Mouse (Mus musculus) heart, adult 2 months (tissue): Measurements from ENCODE around the gene Trappc3. TPM values are rescaled to one million over a fixed set of nuclear protein-coding genes. Genes with fewer than 3 reads are reported as not detected.

Experiments
- DNase-seq, 2 experiments: peaks; one replicate each; pipeline ENCODE4 v3.0.0; 2021
- H3K27ac ChIP-seq: fragments of 200-600 bp; 2 replicates; pipeline ENCODE4 v1.8.1; 2022
- H3K27me3 ChIP-seq: fragments of 200-500 bp; 2 replicates; pipeline ENCODE4 v1.6.1; 2012; ENCODE audit warnings: mild to moderate bottlenecking, low read length, inconsistent platforms, mixed read lengths; ENCODE audit not compliant: control insufficient read depth, insufficient read depth
- H3K36me3 ChIP-seq: fragments of 200-500 bp; 2 replicates; pipeline ENCODE4 v1.6.1; 2012; ENCODE audit warnings: low read length, inconsistent platforms; ENCODE audit not compliant: control insufficient read depth, insufficient read depth
- H3K4me1 ChIP-seq: fragments of 200-500 bp; 2 replicates; pipeline ENCODE4 v1.6.1; 2011; ENCODE audit warnings: low read length; ENCODE audit not compliant: control insufficient read depth, insufficient read depth
- H3K4me3 ChIP-seq: fragments of 200-600 bp; 2 replicates; pipeline ENCODE4 v1.8.1; 2022
- H3K79me2 ChIP-seq: fragments of 200-500 bp; replicated peaks from 2 replicates; pipeline ENCODE4 v1.6.1; 2012; ENCODE audit warnings: mild to moderate bottlenecking, inconsistent platforms, low read length, moderate library complexity, mixed read lengths; ENCODE audit not compliant: control insufficient read depth, insufficient read depth
- H3K9ac ChIP-seq: fragments of 200-500 bp; 2 replicates; pipeline ENCODE4 v1.6.1; 2012; ENCODE audit warnings: low read depth, mild to moderate bottlenecking, control low read depth, inconsistent platforms, low read length, mixed read lengths
- CTCF ChIP-seq: fragments of 200-600 bp; IDR thresholded peaks from 2 replicates; pipeline ENCODE4 v1.8.1; 2022; ENCODE audit warnings: antibody characterized with exemption, mild to moderate bottlenecking, moderate library complexity
- EP300 ChIP-seq: fragments of 200-500 bp; IDR thresholded peaks from 2 replicates; pipeline ENCODE4 v1.6.1; 2011; ENCODE audit warnings: low read depth, low read length, control low read depth; ENCODE audit not compliant: insufficient read depth
- POLR2A ChIP-seq: fragments of 200-500 bp; IDR thresholded peaks from 2 replicates; pipeline ENCODE4 v1.6.1; 2011; ENCODE audit warnings: mild to moderate bottlenecking, low read depth, low read length, control low read depth; ENCODE audit not compliant: insufficient read depth
- WGBS: fragments of 180-500 bp; shearing (Covaris S2); methylation state at CpG from one replicate; pipeline ENCODE4 v1.1.7; 2018; 5-methylcytosine and 5-hydroxymethylcytosine counted together
- intact Hi-C: fragments of 180-260 bp; cut with DNase I; formaldehyde crosslinking; loops from one replicate; pipeline ENCODE4 v1.15.1; 2025
- polyA plus RNA-seq: library from polyadenylated mRNA; depleted of rRNA; stranded (reverse); fragments of >200 nt; gene quantifications from 2 replicates; pipeline ENCODE4 v1.2.3, GENCODE M21; 2012
- total RNA-seq, 2 experiments: library from RNA; stranded (reverse); gene quantifications; 2 replicates each; pipeline ENCODE4 v1.2.3; 2021

Trappc3 gene
- total and polyA plus RNA-seq, 3 experiments, result 41.0 to 49.5 (median 46.3) TPM

GRCm38 (mm10) chr4:126288085-126288666 is 26.1 kb downstream of the Trappc3 start:
- Histone ChIP-seq H3K4me3 (no peak overlapping the region), H3K9ac (no peak overlapping the region), H3K4me1 (peaks cover 3% of the 10 kb centered on the region), H3K36me3 (no peaks in the 10 kb centered on the region), H3K79me2 (no peaks in the 10 kb centered on the region), H3K27me3 (peaks cover 5% of the 10 kb centered on the region), H3K27ac (no peak overlapping the region)
- intact Hi-C loops, result no loop called here
- no peak for TF ChIP-seq EP300
- no peak for TF ChIP-seq POLR2A
- no peak for TF ChIP-seq CTCF
- WGBS, result 39% methylated on average over 17 of the region's 17 CpGs
- DNase-seq, result no peak

- H3K27me3 ChIP-seq, result peaks cover 5% of the 10 kb centered on the region
- no peak overlapping the region for H3K4me3 ChIP-seq
- H3K27ac ChIP-seq, result no peak overlapping the region
- no peaks in the 10 kb centered on the region for H3K36me3 ChIP-seq
- H3K79me2 ChIP-seq, result no peaks in the 10 kb centered on the region
- intact Hi-C loops, result no loop called here
- no peak for DNase-seq
- peaks cover 3% of the 10 kb centered on the region for H3K4me1 ChIP-seq
- H3K9ac ChIP-seq, result no peak overlapping the region
- TF ChIP-seq EP300 (no peak), CTCF (no peak), POLR2A (no peak)
- WGBS, result 87% methylated on average over 8 of the region's 8 CpGs
Observed at GRCm38 (mm10) chr4:126290314-126290713, 28.2 kb downstream of the Trappc3 start.

- Histone ChIP-seq H3K4me3 (no peak overlapping the region), H3K27me3 (peaks cover 3% of the 10 kb centered on the region), H3K9ac (no peak overlapping the region), H3K79me2 (no peaks in the 10 kb centered on the region), H3K27ac (no peak overlapping the region), H3K4me1 (peaks cover 2% of the 10 kb centered on the region), H3K36me3 (no peaks in the 10 kb centered on the region)
- no peak for DNase-seq
- intact Hi-C loops, result no loop called here
- WGBS, result 44% methylated on average over 13 of the region's 13 CpGs
- no peak for TF ChIP-seq POLR2A
- TF ChIP-seq EP300, result no peak
- no peak for TF ChIP-seq CTCF
Observed at GRCm38 (mm10) chr4:126291196-126291595, 29.1 kb downstream of the Trappc3 start.

- intact Hi-C loops, result no loop called here
- Histone ChIP-seq H3K79me2 (no peaks in the 10 kb centered on the region), H3K9ac (no peak overlapping the region), H3K27ac (no peak overlapping the region), H3K4me3 (no peak overlapping the region), H3K36me3 (no peaks in the 10 kb centered on the region), H3K4me1 (peaks cover 6% of the 10 kb centered on the region), H3K27me3 (no peaks in the 10 kb centered on the region)
- TF ChIP-seq POLR2A, result no peak
- no peak for TF ChIP-seq EP300
- WGBS, result 80% methylated on average over 6 of the region's 6 CpGs
- no peak for DNase-seq
Observed at GRCm38 (mm10) chr4:126295152-126295551, 33.0 kb downstream of the Trappc3 start.

- H3K27me3 ChIP-seq, result no peaks in the 10 kb centered on the region; the same call in 1 of the 2 replicates
- TF ChIP-seq CTCF, result no peak
- no peak for TF ChIP-seq EP300
- no peak for TF ChIP-seq POLR2A
- no peak overlapping the region for H3K4me3 ChIP-seq
- no peak overlapping the region for H3K27ac ChIP-seq
- intact Hi-C loops, result no loop called here
- peaks cover 6% of the 10 kb centered on the region for H3K4me1 ChIP-seq
- no peaks in the 10 kb centered on the region for H3K36me3 ChIP-seq
- no peaks in the 10 kb centered on the region for H3K79me2 ChIP-seq
- no peak overlapping the region for H3K9ac ChIP-seq
- DNase-seq, result no peak
- WGBS, result 62% methylated on average over 4 of the region's 4 CpGs
Observed at GRCm38 (mm10) chr4:126295937-126296336, 33.8 kb downstream of the Trappc3 start.

- Histone ChIP-seq H3K27ac (peak overlapping the region; percentile 48), H3K4me3 (peak overlapping the region; percentile 48), H3K36me3 (no peaks in the 10 kb centered on the region), H3K9ac (peak overlapping the region; percentile 76), H3K79me2 (no peaks in the 10 kb centered on the region), H3K4me1 (peaks cover 6% of the 10 kb centered on the region), H3K27me3 (peaks cover 3% of the 10 kb centered on the region; the same call in 1 of the 2 replicates)
- TF ChIP-seq POLR2A (no peak), EP300 (no peak), CTCF (0 out of 2 replicates have a peak, but pooled peaks have one; percentile 11)
- DNase-seq, result peak; percentile 80 to 82
- WGBS, result 3% methylated on average over 34 of the region's 34 CpGs
- intact Hi-C loops, result no loop called here
Observed at GRCm38 (mm10) chr4:126296617-126297101, 34.5 kb downstream of the Trappc3 start.
